Comparison of ENCODE assay signal across 10 mouse cellular contexts in genomic region chr13:40650036-40650709, GRCm38 (mm10).
DNase-seq lines count a peak whose midpoint lies in the region; ATAC-seq lines count a peak whose summit lies in the region.
"Had no signal": no experiment of that assay in that cellular context is flagged by ENCODE, and none has a peak within 500 bp of the region (broad histone marks: within the 10 kb centered on the region; RNA-seq: fewer than 3 reads in every experiment).

No protein-coding gene starts in this region.

- H3K27me3 ChIP-seq in hindbrain, embryonic 16.5 days (replicated peaks; ENCODE audit: control insufficient read depth, insufficient read depth, low read length): 0 out of 2 replicates have a peak, but pooled peaks cover 2% of the 10 kb centered on the region

- H3K9me3 ChIP-seq in hindbrain, embryonic 16.5 days (ENCODE audit: control insufficient read depth, low read length): no peaks in the 10 kb centered on the region

- H3K36me3 ChIP-seq in hindbrain, embryonic 16.5 days (ENCODE audit: control insufficient read depth, insufficient read depth, low read length): no peaks in the 10 kb centered on the region

- no peaks in the 10 kb centered on the region for H3K4me1 ChIP-seq in hindbrain, embryonic 16.5 days (ENCODE audit: control insufficient read depth, insufficient read depth, low read depth, low read length)

- peak; percentile 35 for DNase-seq in heart, adult 11 months
- DNase-seq in heart, postnatal 10 days: no peak
- peak; percentile 55 for DNase-seq in embryo, embryonic 10.5 days (ENCODE audit: low spot score)
- DNase-seq in neural tube, embryonic 10.5 days (ENCODE audit: extremely low spot score, low spot score): peak; percentile 28
- DNase-seq in cerebellum, postnatal 4 days (ENCODE audit: low spot score in 2 of 2): no peak
- DNase-seq in left cerebral cortex, adult 11 months (ENCODE audit: low spot score): no peak
- DNase-seq in frontal cortex, adult 2 months (ENCODE audit: extremely low spot score in 1 of 2, low spot score in 1 of 2): no peak
- DNase-seq: cerebellum, adult 9-11 months; spleen, adult 18-20 months had no signal

- no peak overlapping the region for H3K4me3 ChIP-seq in hindbrain, embryonic 16.5 days (ENCODE audit: low read length)

- ATAC-seq in hindbrain, embryonic 16.5 days: 0 out of 2 replicates have a peak, but pooled peaks have one; percentile 58

- no peak overlapping the region for H3K27ac ChIP-seq in hindbrain, embryonic 16.5 days (ENCODE audit: low read depth, low read length)

- intact Hi-C loops in heart, postnatal 10 days (cut with DNase I): no loop called here

- WGBS in hindbrain, embryonic 16.5 days: 30% methylated on average over 10 of the region's 10 CpGs

- no peak overlapping the region for H3K9ac ChIP-seq in hindbrain, embryonic 16.5 days (ENCODE audit: low read depth, low read length)

- H3K4me2 ChIP-seq in hindbrain, embryonic 16.5 days (ENCODE audit: low read length): no peak overlapping the region

Comparison
In these comparisons a context has a peak if more than half of its experiments do, and no peak if none do; other contexts are left out.
1. DNase-seq: peak in heart, adult 11 months (single experiment), embryo, embryonic 10.5 days (single experiment) and neural tube, embryonic 10.5 days (single experiment); none in heart, postnatal 10 days (0 of 2), cerebellum, postnatal 4 days (0 of 2), left cerebral cortex, adult 11 months (single experiment) and frontal cortex, adult 2 months (0 of 2).